Mouse (Mus musculus): ENCODE data around the gene Ubac2. TPM values are rescaled to one million over a fixed set of nuclear protein-coding genes. Genes with fewer than 3 reads are reported as not detected.

Gene Ubac2
- polyA plus RNA-seq, 1 experiment from 2014 or later: 48.9 TPM

- H3K4me1 ChIP-seq (ENCODE audit: control insufficient read depth, insufficient read depth, low read depth, low read length): no peaks in the 10 kb centered on the region
- ATAC-seq: no peak
- H3K36me3 ChIP-seq (ENCODE audit: control insufficient read depth, insufficient read depth, low read length): no peaks in the 10 kb centered on the region
- no peak overlapping the region for H3K4me2 ChIP-seq (ENCODE audit: low read length)
- 94% methylated on average over 10 of the region's 10 CpGs for WGBS
- H3K9me3 ChIP-seq (ENCODE audit: control insufficient read depth, low read length): no peaks in the 10 kb centered on the region
- no peak overlapping the region for H3K27ac ChIP-seq (ENCODE audit: low read depth, low read length)
- no peaks in the 10 kb centered on the region for H3K27me3 ChIP-seq (replicated peaks; ENCODE audit: control insufficient read depth, insufficient read depth, low read length)
- H3K9ac ChIP-seq (ENCODE audit: low read depth, low read length): no peak overlapping the region
- no peak overlapping the region for H3K4me3 ChIP-seq (ENCODE audit: low read length)
Observed at GRCm38 (mm10) chr14:121957176-121957871, 78.9 kb downstream of the Ubac2 start.

- H3K4me1 ChIP-seq (ENCODE audit: control insufficient read depth, insufficient read depth, low read depth, low read length): no peaks in the 10 kb centered on the region
- no peak overlapping the region for H3K27ac ChIP-seq (ENCODE audit: low read depth, low read length)
- WGBS: 94% methylated on average over 3 of the region's 3 CpGs
- ATAC-seq: no peak
- H3K4me2 ChIP-seq (ENCODE audit: low read length): no peak overlapping the region
- no peaks in the 10 kb centered on the region for H3K9me3 ChIP-seq (ENCODE audit: control insufficient read depth, low read length)
- H3K36me3 ChIP-seq (ENCODE audit: control insufficient read depth, insufficient read depth, low read length): no peaks in the 10 kb centered on the region
- no peak overlapping the region for H3K9ac ChIP-seq (ENCODE audit: low read depth, low read length)
- no peak overlapping the region for H3K4me3 ChIP-seq (ENCODE audit: low read length)
- no peaks in the 10 kb centered on the region for H3K27me3 ChIP-seq (replicated peaks; ENCODE audit: control insufficient read depth, insufficient read depth, low read length)
Observed at GRCm38 (mm10) chr14:121958041-121958750, 79.8 kb downstream of the Ubac2 start.

DNA sequence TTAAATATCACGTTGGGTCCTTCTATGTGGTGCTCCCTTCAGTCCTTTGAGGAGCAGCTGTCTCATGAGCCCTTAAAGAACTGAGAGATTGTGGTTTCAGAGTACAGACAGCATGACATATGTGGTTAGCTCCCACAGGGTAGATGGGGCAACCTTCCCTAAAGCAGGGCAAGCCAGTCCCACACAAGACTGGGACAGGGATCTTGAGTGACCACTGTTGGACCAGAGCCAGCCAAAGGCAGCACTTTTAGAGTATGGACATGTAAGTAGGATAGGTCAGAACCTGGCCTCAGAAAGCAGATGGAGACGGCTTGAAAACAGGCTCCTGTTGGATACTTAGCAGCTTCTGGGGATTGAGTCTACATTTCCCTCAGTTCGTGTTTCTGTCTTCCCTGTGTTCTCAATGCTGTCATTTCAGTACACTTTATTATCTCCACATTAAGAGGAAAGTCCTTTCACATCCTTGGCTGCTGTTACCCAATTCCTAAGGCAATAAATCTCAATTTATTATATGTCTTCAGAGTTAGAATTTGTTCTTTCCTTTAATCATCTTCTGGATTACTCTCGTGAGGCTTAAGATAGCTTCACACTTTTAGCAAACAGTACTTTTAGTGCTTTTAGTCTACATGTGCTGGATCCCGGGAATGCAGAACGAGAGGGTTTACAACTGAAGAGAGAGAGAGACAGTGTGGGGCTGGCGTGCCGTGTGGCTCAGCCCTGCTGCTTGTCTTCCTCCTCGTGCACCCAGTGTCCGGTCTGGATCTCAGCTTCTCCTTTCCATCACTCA is 80.5 kb downstream of the Ubac2 start:
- ATAC-seq: no peak
- WGBS: 83% methylated on average over 10 of the region's 10 CpGs
- peaks cover 7% of the 10 kb centered on the region for H3K4me1 ChIP-seq (ENCODE audit: control insufficient read depth, insufficient read depth, low read depth, low read length)
- no peak overlapping the region for H3K4me3 ChIP-seq (ENCODE audit: low read length)
- H3K27me3 ChIP-seq (replicated peaks; ENCODE audit: control insufficient read depth, insufficient read depth, low read length): no peaks in the 10 kb centered on the region
- H3K27ac ChIP-seq (ENCODE audit: low read depth, low read length): no peak overlapping the region
- no peak overlapping the region for H3K9ac ChIP-seq (ENCODE audit: low read depth, low read length)
- no peak overlapping the region for H3K4me2 ChIP-seq (ENCODE audit: low read length)
- no peaks in the 10 kb centered on the region for H3K9me3 ChIP-seq (ENCODE audit: control insufficient read depth, low read length)
- H3K36me3 ChIP-seq (ENCODE audit: control insufficient read depth, insufficient read depth, low read length): no peaks in the 10 kb centered on the region

GRCm38 (mm10) chr14:121959538-121959980 is 81.1 kb downstream of the Ubac2 start:
- H3K4me3 ChIP-seq (ENCODE audit: low read length): no peak overlapping the region
- H3K4me2 ChIP-seq (ENCODE audit: low read length): no peak overlapping the region
- peaks cover 9% of the 10 kb centered on the region for H3K4me1 ChIP-seq (ENCODE audit: control insufficient read depth, insufficient read depth, low read depth, low read length)
- H3K9me3 ChIP-seq (ENCODE audit: control insufficient read depth, low read length): no peaks in the 10 kb centered on the region
- no peak for ATAC-seq
- H3K36me3 ChIP-seq (ENCODE audit: control insufficient read depth, insufficient read depth, low read length): no peaks in the 10 kb centered on the region
- 93% methylated on average over 3 of the region's 3 CpGs for WGBS
- H3K27ac ChIP-seq (ENCODE audit: low read depth, low read length): no peak overlapping the region
- no peaks in the 10 kb centered on the region for H3K27me3 ChIP-seq (replicated peaks; ENCODE audit: control insufficient read depth, insufficient read depth, low read length)
- H3K9ac ChIP-seq (ENCODE audit: low read depth, low read length): no peak overlapping the region

DNA sequence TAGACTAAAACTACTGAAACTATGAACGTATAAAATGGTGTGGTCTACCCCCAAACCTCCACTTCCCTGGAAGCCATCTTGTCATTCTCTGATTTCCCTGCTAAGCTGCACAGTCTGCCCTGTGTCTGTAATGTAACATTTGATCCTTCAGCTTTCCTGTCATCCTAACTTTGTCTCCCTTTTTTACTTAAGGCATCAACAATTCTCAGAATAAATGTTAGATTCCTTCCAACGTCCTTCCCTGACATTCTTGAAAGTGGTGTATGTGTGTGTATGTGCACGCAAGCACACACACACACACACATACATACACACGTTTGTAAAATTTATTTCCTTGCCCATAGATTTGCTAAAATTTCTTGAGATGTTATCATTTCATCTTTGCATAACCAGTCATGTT is 81.6 kb downstream of the Ubac2 start:
- peaks cover 9% of the 10 kb centered on the region for H3K4me1 ChIP-seq (ENCODE audit: control insufficient read depth, insufficient read depth, low read depth, low read length)
- no peaks in the 10 kb centered on the region for H3K27me3 ChIP-seq (replicated peaks; ENCODE audit: control insufficient read depth, insufficient read depth, low read length)
- H3K9me3 ChIP-seq (ENCODE audit: control insufficient read depth, low read length): no peaks in the 10 kb centered on the region
- no peak overlapping the region for H3K9ac ChIP-seq (ENCODE audit: low read depth, low read length)
- H3K4me2 ChIP-seq (ENCODE audit: low read length): no peak overlapping the region
- 89% methylated on average over 4 of the region's 4 CpGs for WGBS
- no peaks in the 10 kb centered on the region for H3K36me3 ChIP-seq (ENCODE audit: control insufficient read depth, insufficient read depth, low read length)
- H3K27ac ChIP-seq (ENCODE audit: low read depth, low read length): no peak overlapping the region
- ATAC-seq: no peak
- no peak overlapping the region for H3K4me3 ChIP-seq (ENCODE audit: low read length)

DNA sequence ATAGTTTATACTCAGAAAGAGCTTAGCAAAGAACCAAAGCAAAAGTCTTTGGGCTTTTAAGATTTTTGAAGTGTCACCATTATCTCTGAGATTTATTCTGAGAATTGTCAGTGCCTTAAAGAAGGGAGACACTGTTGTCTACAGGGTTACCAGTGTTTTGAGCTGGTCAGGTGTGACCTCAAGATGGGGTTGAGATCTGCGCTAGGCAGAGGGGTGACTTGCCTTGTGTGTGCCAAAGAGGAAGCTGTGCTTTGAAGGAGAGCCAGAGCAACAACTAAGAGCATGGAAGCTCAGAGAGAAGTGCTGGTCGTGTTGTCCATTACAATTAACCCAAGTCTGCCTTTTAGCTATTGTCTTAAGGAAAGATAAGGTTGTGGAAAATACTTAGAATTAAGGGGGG is 82.1 kb downstream of the Ubac2 start:
- Histone ChIP-seq H3K4me2 (ENCODE audit: low read length) (no peak overlapping the region), H3K27me3 (replicated peaks; ENCODE audit: control insufficient read depth, insufficient read depth, low read length) (no peaks in the 10 kb centered on the region), H3K9me3 (ENCODE audit: control insufficient read depth, low read length) (no peaks in the 10 kb centered on the region), H3K27ac (ENCODE audit: low read depth, low read length) (no peak overlapping the region), H3K4me1 (ENCODE audit: control insufficient read depth, insufficient read depth, low read depth, low read length) (peaks cover 9% of the 10 kb centered on the region), H3K4me3 (ENCODE audit: low read length) (no peak overlapping the region), H3K36me3 (ENCODE audit: control insufficient read depth, insufficient read depth, low read length) (no peaks in the 10 kb centered on the region), H3K9ac (ENCODE audit: low read depth, low read length) (no peak overlapping the region)
- no peak for ATAC-seq
- WGBS: 81% methylated on average over 2 of the region's 2 CpGs

DNA sequence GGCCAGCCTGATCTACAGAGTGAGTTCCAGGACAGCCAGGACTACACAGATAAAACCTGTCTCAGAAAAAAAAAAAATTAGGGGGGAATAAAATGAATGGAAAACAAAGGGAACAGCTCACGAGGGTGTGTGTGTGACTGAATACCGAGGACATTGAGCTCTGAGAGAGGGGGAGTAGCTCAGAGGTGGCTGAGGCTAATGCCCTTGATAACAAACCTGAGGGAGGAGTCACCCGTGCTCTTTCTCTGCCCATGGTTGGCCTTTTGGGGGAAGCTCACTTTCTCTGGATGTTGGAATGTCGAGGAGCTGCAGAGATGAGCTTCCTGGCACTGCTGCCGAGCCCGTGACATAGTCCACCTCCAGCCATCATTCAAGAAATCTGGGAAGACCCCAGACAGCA is 82.6 kb downstream of the Ubac2 start:
- no peak overlapping the region for H3K4me3 ChIP-seq (ENCODE audit: low read length)
- no peak overlapping the region for H3K9ac ChIP-seq (ENCODE audit: low read depth, low read length)
- no peak for ATAC-seq
- H3K4me1 ChIP-seq (ENCODE audit: control insufficient read depth, insufficient read depth, low read depth, low read length): peaks cover 9% of the 10 kb centered on the region
- no peaks in the 10 kb centered on the region for H3K27me3 ChIP-seq (replicated peaks; ENCODE audit: control insufficient read depth, insufficient read depth, low read length)
- no peaks in the 10 kb centered on the region for H3K9me3 ChIP-seq (ENCODE audit: control insufficient read depth, low read length)
- H3K4me2 ChIP-seq (ENCODE audit: low read length): no peak overlapping the region
- 70% methylated on average over 6 of the region's 6 CpGs for WGBS
- no peak overlapping the region for H3K27ac ChIP-seq (ENCODE audit: low read depth, low read length)
- H3K36me3 ChIP-seq (ENCODE audit: control insufficient read depth, insufficient read depth, low read length): no peaks in the 10 kb centered on the region

DNA sequence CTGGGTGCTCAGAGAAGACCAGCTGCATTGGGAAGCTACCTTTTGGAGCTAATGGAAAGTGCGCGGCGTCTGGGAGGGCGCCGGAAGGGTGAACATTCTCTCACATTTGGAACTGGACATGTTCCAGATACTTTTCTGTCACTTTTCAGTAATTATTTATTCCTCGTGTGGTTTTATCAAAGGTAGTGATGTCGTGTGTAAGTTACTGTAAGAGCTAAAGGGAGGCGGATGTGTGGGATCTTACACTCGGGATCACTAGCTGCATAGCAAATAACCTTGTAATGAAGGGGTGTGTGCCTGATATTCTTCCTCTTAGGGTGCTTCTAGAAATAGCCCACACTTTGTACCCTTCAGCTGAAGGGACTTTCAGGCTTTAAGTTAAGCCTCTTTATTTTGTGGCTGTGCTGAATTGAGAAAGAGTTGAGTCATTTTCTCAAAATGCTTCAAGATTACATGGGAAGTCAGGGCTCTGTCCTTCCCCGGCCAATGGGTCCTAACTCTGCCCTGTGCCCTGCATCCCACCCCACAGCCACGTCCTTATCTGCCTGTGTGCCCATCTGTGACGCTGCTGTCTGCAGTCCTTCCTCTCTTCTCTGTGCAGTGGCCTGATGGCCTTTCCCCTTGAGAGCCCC is 83.2 kb downstream of the Ubac2 start:
- no peak for ATAC-seq
- Histone ChIP-seq H3K4me2 (ENCODE audit: low read length) (no peak overlapping the region), H3K27me3 (replicated peaks; ENCODE audit: control insufficient read depth, insufficient read depth, low read length) (no peaks in the 10 kb centered on the region), H3K9me3 (ENCODE audit: control insufficient read depth, low read length) (no peaks in the 10 kb centered on the region), H3K4me1 (ENCODE audit: control insufficient read depth, insufficient read depth, low read depth, low read length) (peaks cover 9% of the 10 kb centered on the region), H3K9ac (ENCODE audit: low read depth, low read length) (no peak overlapping the region), H3K4me3 (ENCODE audit: low read length) (no peak overlapping the region), H3K27ac (ENCODE audit: low read depth, low read length) (no peak overlapping the region), H3K36me3 (ENCODE audit: control insufficient read depth, insufficient read depth, low read length) (no peaks in the 10 kb centered on the region)
- WGBS: 88% methylated on average over 12 of the region's 12 CpGs
